Mouse (Mus musculus): ENCODE results near the gene Tiam1.

Gene Tiam1

DNA sequence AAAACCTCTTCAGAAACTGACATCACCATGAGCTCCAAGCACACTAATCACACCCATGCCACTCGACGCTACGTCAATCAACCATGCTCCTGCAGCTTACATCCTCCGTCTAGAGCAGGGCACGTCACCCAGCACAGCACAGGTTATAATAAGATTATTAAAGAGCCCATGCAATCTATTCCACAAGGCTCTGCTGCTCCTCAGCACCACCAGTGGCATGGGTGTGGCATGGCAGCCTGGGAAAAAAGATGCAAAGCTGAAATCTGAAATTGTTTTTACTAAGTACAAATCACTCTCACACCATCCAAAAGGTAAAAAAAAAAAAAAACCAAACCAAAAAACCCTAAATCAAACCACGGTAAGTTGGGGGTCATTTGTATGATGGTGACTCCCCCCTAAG, 135.1 kb downstream of the Tiam1 start:
- intact Hi-C loops (cut with DNase I), result no loop called here

DNA sequence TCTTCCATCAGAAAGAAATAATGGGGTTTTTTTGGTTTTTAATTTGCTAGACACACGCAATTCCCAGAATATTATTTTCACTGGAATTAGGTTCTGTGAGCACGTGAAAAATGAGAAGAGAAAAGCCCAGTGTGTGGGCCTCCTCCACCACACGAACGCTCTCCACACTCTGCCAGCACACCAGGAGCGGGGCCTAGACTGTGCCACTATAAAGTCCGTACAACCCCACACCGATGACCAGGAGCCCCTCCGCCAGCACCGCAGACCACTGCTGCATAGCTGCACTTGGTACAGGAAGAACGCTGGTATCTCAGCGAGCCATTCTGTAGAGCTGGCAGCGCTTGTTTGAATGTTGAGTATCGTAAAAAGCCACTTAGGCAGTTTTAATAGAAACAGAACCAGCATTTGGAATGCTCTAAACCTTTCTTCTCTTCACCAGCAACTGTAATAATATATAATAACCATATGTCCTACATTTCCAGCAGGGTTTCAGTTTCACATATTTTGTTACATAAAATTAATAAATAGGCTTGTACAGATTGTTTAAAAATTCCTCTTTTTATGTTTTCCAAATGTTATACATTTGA, 136.1 kb downstream of the Tiam1 start:
- intact Hi-C loops (cut with DNase I), result no loop called here

DNA sequence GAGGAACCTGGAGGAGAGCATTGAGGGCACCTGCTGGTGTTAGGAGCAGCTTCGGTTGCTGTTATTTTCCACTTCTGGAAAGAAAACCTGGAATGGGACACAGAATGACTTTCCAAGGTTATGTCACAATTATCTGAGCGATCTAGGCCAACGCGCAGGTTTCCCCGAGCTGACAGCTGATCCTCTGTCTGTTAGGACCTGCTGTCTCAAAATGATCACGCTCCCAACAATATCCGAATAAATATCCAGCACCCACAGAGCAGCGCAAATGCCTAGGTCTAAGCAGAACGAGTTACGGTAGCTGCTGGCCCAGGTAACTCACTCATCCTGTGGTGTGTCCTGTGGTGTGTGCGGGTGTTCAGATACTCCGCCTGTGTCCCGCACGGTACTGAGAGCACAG, 140.0 kb downstream of the Tiam1 start:
- intact Hi-C loops (cut with DNase I), result no loop called here

DNA sequence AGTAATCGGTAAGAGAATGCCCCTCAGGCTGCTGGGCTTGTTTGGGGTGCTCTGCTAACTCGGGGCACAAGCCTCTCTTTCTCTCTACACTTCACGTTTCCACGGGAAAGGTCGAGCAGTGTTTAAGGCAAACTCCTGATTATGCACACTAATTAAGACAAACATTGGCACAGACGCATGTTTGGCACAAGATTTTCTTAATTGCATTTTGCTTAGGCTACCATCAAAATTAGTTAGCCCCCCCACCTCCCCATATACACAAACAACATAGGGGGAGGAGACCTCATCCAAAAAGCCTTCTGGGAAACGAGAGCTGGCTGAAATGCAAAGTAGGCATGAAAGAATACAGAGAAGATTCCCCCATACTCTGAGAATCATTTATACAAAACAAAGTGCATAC, 148.4 kb downstream of the Tiam1 start:
- intact Hi-C loops (cut with DNase I), result no loop called here

DNA sequence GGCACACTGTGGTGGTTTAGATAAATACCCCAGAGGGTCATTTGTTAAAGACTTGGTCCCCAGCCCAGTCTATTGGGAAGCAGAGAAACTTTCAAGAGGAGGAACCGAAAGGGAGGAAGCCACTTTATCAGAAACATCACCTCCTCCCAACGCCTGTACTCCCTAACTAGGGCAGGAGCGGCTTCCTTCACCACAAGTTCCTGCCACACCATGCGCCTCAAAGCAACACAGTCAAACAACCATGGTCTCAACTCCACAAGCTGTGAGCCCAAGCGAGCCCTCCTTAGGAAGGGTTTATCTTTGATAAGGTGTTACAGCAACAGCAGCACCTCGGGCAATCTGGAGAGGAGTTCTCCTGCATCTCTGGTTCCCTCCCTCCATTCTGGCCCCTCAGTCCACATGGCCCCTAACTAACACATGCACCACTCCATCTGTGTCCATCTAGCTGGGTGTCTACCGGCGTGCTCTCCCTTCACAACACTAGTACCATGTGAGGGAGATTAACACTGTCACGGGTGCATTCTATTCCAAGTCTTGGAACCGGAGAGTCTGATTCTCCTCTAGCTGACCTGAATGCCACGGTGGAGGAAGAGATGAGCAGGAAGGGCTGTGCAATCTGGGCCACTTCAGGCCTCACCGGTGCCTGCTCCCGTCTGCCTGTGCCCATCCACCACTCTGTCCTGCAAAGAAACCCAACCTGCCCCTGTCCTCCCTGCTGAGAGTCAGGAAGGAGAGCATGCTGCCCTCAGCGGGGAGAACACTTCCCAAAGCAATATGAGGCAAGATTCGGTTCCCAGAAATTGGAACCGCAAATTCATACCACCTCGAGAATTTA, 149.4 kb downstream of the Tiam1 start:
- intact Hi-C loops (cut with DNase I), result no loop called here

DNA sequence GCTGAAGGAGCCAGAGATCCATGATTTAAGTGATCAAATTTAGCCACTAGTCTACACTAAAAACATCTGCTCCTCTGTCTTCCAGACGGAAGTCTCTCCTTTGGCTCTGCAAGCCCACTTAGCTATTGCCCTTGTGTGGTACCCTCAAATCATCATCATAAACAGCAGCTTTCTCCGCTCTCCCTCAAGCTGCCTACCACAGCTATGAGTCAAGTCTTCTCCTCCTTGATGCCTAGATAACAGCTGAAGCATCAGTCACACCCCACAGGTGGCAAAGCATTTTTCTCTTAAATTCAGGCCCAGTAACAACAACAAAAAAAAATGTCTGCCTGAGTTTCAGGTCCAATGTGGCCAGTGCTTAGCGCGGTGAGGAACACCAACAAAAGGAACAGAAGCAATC, 150.1 kb downstream of the Tiam1 start:
- intact Hi-C loops (cut with DNase I), result no loop called here

DNA sequence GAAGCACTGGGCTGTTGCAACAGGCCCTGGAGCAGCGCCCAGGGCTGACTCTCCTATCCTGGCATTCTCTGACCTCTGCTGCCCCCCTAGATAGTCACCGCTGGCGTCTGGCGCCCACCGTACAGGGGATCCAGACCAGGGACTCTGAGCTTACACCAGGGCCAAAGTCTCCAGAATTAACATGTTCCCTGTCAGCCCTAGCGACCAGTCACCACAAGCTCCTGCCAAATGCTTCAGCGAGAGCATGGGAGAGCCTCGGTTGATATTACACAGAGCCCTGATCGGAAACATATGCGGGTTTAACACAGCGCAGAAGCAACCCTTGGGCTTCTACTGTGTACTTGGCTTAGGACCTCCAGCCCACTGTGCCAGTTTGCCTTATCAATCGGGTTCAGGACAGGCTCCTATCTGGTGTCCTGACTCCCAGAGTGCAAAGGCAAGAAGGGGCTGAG, 151.8 kb downstream of the Tiam1 start:
- intact Hi-C loops (cut with DNase I), result no loop called here

DNA sequence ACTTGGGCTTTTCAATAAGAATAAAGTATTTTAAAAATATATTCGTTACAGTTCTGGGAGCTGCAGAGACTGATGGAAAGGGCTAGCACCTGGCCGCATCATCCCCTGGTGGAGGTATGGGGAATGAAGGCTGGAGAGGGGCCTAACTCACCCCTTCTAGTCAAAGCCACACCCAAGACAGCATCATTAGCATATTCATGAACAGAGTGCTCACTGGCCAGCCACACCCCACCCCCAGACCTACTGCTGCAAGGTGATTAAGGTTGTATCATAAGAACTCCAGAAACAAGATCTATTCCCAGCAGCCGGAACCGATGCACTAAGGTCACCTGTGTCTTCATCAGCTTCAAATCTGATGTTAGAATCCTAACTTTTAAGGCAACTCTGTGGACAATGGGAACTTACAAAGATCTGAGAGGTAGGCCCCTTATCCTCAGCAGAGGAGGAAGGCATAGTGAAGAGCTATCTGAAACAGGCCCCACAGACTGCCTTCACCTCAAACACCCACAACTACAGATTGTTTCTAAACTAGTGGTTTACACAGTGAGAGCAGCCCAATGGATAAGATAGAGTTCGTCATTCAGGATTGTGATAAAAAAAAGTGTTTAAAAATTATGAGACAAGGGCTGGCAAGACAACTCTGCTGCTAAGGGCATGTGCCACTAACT, 153.1 kb downstream of the Tiam1 start:
- intact Hi-C loops (cut with DNase I), result no loop called here

DNA sequence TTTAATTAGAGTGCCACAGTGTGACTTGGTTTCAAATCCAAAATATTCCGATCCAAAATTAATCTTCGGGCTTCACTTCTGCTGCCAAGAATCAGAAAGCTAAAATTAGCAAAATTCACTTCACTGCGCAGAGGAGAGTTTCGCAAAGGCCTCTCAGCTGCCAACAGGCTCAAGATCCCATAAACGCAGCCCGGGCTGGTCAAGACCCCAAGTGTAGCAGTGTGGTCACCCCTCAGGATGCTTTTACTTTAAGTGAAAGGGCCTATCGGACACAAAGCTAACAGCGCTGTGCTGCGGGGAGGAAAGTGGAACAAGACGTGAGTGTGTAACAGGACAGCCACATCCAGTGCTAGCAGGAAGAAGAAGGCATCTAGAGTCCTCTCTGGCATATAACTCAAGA, 153.8 kb downstream of the Tiam1 start:
- intact Hi-C loops (cut with DNase I), result no loop called here

DNA sequence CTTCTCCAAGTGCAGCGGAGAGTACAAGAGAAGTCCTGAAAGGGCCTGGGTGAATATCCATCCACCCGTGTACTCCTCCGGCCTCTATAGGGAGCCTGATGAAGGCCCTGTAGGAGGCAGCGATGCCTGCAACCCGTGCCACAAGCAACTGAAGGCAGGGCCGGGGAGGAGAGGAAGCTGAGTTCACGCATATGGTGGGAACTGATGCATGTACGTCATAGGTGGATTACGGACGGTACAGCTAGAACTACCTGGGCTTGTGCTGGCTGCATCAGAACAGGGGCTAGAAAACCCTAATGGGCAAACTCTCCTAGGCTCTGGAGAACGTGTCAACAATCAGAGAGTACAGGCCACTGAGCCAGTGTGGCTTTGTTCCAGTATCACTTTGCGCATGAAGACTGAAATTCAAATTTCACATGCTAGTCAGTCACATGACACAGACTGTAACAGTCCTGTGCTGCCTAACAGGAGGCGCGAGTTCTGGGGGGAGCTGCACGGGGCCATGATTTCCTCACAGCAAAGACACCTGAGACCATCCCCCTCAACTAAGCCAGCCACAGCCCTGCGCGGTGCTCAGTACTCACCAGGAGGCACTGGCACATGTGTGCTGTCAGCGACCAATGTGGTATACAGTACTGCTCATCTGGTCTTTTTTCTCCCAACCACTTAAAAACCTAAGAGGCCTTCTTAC, 156.8 kb downstream of the Tiam1 start:
- intact Hi-C loops (cut with DNase I), result no loop called here

DNA sequence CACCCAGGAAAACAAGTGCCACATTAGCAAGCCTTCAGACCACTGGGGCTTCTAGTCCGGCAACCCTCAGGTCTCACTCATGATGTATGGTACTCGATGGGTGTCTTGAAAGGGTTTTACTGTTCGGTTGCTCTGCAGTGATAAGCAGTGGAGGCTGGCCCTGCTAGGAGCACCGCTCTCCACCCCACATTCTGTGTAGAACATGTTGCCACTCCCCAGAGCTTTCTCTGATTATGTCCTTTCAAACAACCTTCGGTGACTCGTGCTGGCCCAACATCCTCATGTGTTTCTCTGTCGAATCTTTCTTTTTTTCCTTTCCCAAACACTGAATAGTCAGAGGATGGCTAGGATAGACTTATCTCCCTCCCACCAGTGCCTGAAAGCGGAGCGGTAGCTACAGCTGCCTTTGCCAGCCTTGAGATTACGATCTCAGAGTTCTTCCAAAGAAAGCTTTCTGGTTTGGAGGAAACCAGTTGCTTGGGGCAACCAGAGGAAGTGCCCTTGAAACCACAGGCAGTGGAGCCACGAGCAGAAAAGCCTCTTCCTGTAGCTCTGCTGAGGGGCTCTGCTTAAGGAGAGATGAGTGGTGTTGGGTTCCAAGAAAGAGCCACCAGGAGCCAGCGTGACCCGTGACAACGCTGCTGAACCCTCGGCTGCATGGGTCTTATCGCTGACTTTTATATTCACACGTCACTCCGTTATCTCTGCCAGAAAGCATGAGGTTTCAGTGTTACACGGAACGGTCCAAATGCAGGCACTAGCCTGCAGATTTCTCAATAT, 157.7 kb downstream of the Tiam1 start:
- intact Hi-C loops (cut with DNase I), result no loop called here

DNA sequence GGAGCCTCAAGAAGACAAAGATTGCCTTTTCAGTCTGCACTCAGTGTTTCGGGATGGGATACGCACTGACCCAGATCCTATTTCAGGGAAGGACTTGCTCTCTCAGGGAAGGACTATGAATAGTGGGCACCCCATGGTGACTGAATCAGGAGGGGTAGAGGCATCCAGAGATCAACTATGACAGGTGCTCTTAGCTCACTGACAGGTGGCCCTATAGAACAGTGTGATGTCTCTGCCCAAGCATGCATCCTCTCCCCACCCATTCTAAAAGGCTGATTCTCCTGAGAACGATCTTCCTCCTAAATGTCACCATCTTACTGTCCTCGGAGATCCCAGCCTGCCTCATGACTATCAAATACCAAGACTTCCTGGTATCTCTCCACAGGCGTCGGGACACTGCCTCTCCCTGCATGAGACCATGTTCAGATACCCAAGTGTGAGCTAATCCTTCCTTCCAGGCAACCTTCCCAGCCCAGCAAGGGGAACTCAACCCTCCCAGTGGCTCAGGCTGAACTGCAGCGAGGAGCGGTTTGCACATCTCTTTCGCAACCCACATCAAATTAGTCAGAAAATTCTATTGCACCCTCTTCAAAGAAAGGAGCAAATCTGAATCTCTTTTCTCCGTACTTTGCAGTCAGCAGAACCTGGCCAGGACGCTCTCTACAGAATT, 163.4 kb downstream of the Tiam1 start:
- intact Hi-C loops (cut with DNase I), result no loop called here

DNA sequence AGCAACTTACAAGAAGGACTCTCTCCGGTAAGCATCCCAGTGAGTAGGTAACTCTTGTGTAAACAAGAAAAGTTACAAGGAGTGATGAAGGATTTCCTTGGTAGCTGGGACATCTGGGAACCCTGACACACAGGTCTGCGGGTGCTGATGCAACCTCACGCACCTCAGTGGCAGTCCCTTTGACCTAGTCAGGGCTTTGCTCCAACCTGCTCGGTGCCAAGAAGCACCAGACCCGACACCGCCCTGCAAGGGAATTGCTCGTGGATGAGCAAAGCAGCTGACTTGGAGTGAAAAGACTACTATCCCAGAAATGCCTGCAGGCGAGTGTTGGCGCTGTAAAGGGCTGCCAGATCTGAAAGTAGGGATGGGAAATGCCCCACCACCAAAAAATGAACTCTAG, 168.1 kb downstream of the Tiam1 start:
- intact Hi-C loops (cut with DNase I), result no loop called here

DNA sequence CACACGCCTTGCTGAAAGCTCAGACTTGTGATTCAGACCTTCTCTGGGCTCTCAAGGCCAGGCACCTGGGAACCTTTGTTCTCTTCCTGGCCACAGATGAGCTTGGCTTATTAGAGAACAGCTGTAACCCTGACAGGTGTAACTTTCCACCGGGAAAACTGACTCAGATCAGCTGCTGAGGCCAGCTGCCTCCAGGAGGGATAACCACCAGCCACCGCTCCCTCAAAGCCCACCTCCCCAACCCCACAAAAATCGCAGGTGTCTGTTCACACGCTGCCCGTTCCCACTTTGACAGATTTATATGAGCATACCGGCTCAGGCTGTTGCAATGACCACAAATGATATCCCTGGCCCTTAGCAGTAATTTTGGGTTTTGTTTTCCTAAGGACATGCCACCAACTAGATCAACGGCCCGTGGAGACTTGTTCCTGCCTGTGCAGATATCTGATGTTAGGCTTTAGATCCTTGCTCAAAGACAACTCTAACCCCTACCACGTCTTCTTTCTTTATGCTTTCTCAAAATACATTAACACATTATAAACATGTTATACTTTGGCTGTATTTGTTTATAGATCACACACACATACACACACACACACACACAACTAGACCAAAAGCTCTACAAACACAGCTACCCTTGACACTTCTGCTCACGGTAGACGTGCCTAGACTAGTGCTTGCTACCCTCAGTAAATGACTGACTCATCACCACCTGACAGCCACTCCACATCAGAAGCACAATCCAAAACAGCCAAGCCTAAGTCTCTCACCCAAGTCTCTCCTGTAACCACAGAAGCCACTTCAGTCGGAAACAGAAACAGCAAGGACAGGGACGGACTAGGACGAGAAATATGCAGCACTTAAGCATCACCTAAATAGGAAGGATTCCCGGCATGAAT, 169.5 kb downstream of the Tiam1 start:
- intact Hi-C loops (cut with DNase I), result no loop called here

DNA sequence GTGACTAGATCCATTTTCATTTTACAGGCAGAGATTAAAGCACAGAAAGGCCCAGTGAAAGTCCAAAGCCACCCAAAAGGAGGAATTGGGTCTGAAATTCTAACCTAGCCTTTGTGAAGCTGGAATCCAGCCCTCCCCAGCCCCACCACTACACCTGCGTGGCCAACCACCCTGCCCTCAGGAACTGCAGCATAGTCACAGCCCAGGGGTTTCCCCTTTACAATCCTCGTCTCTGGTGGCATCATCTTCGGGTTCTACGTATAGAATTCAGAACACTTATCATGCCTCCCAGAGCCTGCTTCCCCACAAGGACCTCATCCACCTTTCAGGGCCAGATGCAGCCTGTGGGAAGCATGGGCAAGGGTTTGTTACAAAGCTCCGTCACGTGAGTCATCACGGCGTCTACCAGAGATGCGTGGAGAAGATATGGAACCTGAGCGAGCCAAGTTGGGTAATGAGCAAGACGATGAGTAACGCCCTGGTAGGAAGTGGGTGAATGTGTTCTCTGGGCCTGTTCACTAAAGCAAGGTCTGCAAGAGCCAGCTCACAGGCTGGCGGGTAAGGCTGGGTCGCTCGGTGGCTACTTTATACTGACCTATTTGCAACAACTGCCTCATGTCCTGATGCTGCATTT, 170.6 kb downstream of the Tiam1 start:
- intact Hi-C loops (cut with DNase I), result no loop called here

DNA sequence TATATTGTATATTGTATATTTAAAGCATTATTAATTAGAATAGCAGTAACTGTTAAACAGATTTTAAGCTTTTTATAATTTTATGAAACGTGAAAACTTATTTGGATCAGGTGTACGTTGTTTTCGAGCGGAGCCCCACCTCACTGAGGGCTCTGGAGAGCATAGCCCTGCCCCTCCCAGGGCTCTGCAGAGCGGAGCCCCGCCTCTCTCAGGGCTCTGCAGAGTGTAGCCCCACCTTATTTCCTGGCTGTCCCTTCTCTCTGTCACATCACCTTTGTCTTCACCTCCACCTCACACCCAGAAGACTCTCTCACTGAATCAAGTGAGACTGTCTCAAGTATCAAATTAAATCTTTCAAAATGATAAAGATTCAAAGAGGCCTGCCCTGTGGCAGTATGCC, 171.6 kb downstream of the Tiam1 start:
- intact Hi-C loops (cut with DNase I), result no loop called here

DNA sequence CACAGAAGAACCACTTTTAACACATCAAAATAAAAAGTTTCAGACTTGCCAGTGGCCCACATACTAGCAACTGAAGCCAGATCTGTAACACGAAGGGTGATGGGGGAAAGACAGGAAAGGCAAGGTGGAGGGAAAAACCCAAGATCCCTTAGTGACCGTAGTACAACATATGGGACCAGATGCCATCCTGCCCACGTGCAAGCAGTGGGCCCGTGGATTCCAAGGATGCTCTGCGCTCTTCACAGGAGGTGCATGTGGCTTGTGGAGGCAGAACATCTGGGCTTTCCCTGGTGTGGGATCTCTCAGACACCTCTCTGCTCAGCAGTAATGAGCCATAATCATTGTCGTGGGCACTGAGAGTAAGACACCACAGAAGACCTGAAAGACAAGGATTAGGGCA, 175.5 kb downstream of the Tiam1 start:
- intact Hi-C loops (cut with DNase I), result no loop called here

DNA sequence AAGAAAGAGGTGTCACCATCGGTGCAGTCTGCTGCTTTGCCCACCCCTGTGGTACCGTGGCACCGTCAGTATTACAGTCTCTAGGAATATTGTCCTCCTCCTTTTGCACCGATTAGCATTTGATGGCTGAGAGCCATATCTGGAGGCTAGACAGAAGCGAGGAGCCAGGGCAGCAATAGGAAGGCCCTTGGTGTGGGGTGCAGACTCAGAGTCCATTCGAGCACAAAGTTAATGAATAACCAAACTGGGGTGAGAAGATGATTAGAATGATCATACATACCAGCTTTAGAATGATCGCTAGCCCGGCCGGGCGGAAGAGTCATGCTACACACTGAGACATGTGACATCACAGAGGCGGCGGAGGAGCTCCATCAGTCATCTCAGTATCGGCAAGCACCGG, 180.7 kb downstream of the Tiam1 start:
- intact Hi-C loops (cut with DNase I), result no loop called here

DNA sequence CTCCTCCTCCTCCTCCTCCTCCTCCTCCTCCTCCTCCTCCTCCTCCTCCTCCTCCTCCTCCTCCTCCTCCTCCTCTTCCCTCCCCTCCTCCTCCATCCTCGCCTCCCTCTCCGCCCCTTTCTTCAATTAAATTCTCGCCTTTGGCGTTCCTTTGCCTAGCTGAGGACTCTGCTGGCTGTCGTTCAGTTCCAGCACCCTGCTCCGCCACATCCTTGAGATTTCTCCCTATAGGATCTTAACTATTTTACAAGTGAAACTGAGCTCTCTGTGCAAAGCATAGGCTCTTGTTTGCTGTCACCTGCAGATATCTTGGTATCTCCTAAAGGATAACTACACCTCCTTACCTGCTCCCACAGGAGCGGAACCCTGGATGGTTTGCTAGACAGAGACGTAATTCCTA, 182.7 kb downstream of the Tiam1 start:
- intact Hi-C loops (cut with DNase I), result no loop called here

Data from adrenal gland (tissue).